Mouse (Mus musculus): ENCODE measurements at regions not wholly inside any gene's neighbourhood (a gene's known extent, or its start where the extent isn't known, plus 50 kb on each side); places are given as distances from the start of the nearest gene placed in this dataset.

DNA sequence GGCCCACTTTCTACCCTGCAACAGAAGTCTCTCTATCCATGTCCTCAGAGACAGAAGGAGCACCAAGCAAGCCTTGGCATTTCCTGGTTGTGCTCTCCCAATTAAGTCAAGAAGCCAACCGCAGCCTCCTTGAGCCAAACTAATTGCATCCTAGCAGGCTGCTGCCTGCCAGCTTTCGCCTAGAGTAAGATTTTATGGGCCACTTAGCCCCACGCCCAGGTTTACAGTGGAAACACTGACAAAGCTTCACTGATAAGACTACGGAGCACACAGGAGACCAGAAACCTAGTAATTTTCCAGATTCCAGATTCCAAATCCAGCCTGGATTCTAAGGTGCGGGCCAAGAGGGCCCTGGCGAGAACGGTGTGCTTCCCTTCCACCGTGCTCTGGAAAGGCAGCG is 249.0 kb upstream of the Usp24 start:
- WGBS, result 84% methylated on average over 9 of the region's 9 CpGs
- Histone ChIP-seq H3K9me3 (no peaks in the 10 kb centered on the region), H3K4me1 (peaks cover 5% of the 10 kb centered on the region; the same call in 1 of the 2 replicates), H3K27me3 (replicated peaks; ENCODE audit: low read depth, poor library complexity, severe bottlenecking) (0 out of 2 replicates have a peak, but pooled peaks cover 5% of the 10 kb centered on the region), H3K4me3 (no peak overlapping the region), H3K36me3 (replicated peaks) (no peaks in the 10 kb centered on the region), H3K27ac (replicated peaks) (no peak overlapping the region)
- DNase-seq (ENCODE audit: low spot score), result no peak

DNA sequence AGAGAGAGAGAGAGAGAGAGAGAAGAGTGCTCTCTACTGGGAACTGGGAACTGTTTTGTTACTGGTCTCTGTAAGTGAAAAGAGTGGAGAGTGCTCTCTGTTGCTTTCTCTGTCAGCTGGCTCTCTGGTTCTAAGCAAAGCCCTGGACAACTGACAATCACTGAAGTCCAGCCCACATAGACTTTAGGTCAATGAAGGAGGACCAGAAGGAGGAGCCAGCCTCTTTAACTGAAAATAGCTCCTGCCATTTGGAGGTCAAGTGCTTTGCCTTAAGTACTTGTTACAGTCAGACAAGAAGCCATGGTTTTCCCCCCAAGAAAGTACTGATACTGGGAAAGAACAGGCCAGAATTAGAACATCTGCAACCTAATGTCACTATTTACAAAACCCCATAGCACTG is 232.5 kb upstream of the Usp24 start:
- H3K9me3 ChIP-seq, result no peaks in the 10 kb centered on the region
- H3K27me3 ChIP-seq (replicated peaks; ENCODE audit: low read depth, poor library complexity, severe bottlenecking), result no peaks in the 10 kb centered on the region
- no peak overlapping the region for H3K4me3 ChIP-seq
- no peak for DNase-seq (ENCODE audit: low spot score)
- H3K27ac ChIP-seq (replicated peaks), result no peak overlapping the region
- H3K4me1 ChIP-seq, result no peaks in the 10 kb centered on the region
- H3K36me3 ChIP-seq (replicated peaks), result no peaks in the 10 kb centered on the region

DNA sequence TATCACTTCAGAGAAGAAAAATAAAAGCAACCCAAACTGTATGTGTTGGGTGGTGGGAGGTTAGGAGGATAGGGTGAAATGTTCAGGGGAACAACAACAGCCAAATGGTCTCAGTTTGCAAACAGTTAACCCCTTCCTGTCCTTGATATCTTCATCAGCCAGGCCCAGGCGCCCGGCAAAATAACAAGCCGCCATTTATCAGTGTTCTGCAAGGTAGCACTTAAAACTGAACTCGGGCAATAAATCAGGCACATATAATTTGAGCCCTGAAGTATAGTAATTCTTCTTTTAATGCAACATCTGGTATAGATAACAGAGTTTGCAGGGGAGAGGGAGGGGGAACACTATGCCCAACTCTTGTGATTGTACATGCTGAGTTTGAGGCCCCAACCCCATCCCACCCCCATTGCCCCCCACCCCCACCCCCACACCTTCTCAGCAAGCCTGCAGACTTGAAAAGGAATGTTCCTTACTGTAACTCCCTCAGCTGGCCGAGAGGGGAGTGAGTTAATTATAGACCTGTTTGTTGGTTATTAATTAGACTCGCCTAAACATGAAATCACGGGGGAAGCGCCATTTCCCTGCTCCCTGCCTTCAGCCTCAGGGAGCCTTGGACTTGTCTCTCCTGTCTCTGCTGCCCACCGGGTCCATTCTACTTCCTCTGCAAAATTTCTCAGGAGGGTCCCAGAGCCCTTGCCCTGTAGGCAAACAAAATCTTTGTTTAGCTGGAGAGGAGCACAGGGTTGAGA is 223.9 kb upstream of the Usp24 start:
- H3K27ac ChIP-seq (replicated peaks), result peak overlapping the region; percentile 35
- H3K4me3 ChIP-seq, result no peak overlapping the region
- H3K36me3 ChIP-seq (replicated peaks), result no peaks in the 10 kb centered on the region
- 57% methylated on average over 9 of the region's 9 CpGs for WGBS
- DNase-seq (ENCODE audit: low spot score), result no peak
- H3K4me1 ChIP-seq, result peaks cover 27% of the 10 kb centered on the region
- H3K9me3 ChIP-seq, result no peaks in the 10 kb centered on the region
- H3K27me3 ChIP-seq (replicated peaks; ENCODE audit: low read depth, poor library complexity, severe bottlenecking), result no peaks in the 10 kb centered on the region

DNA sequence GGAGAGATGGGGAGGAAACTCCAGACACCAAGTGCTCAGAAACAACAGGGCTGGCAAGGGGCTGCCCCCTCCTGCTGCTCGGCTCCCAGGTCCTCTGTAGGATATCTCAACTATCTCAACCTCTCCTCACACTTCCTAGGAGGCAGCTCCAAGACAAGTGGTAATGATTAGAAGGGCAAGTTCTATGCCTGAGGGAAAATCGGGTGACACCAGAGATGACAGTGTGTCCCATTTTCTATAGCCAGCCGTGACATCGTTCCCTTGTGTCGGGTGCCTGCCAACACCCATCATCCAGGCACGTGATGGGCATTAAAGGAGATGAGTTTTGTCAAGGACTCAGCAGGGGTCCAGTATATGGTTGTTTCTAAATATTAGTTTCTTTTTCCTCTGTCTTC is 223.3 kb upstream of the Usp24 start:
- 52% methylated on average over 6 of the region's 6 CpGs for WGBS
- H3K9me3 ChIP-seq, result no peaks in the 10 kb centered on the region
- H3K4me1 ChIP-seq, result peaks cover 27% of the 10 kb centered on the region
- H3K27me3 ChIP-seq (replicated peaks; ENCODE audit: low read depth, poor library complexity, severe bottlenecking), result no peaks in the 10 kb centered on the region
- no peak overlapping the region for H3K4me3 ChIP-seq
- no peak for DNase-seq (ENCODE audit: low spot score)
- peak overlapping the region; percentile 31 for H3K27ac ChIP-seq (replicated peaks)
- H3K36me3 ChIP-seq (replicated peaks), result no peaks in the 10 kb centered on the region

DNA sequence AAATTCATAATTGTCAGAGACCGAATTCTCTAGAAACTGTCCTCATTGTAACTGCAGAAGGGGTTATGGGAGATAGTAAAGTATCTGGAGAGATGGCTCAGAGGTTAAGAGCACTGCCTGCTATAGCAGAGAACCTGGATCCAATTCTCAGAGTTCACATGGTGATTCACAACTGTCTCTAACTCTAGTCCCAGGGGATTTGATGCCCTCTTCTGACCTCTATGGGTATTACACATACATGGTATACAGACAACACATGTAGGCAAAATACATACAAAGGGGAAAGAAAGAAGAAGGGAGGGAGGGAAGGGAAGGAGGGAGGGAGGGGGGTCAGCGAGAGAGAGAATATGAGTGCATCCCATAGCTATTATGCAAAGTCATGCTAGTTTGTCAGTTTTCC is 222.8 kb upstream of the Usp24 start:
- Histone ChIP-seq H3K4me3 (no peak overlapping the region), H3K27me3 (replicated peaks; ENCODE audit: low read depth, poor library complexity, severe bottlenecking) (no peaks in the 10 kb centered on the region), H3K9me3 (no peaks in the 10 kb centered on the region), H3K27ac (replicated peaks) (no peak overlapping the region), H3K36me3 (replicated peaks) (no peaks in the 10 kb centered on the region), H3K4me1 (peaks cover 27% of the 10 kb centered on the region)
- no peak for DNase-seq (ENCODE audit: low spot score)
- WGBS, result 87% methylated on average over 2 of the region's 2 CpGs

DNA sequence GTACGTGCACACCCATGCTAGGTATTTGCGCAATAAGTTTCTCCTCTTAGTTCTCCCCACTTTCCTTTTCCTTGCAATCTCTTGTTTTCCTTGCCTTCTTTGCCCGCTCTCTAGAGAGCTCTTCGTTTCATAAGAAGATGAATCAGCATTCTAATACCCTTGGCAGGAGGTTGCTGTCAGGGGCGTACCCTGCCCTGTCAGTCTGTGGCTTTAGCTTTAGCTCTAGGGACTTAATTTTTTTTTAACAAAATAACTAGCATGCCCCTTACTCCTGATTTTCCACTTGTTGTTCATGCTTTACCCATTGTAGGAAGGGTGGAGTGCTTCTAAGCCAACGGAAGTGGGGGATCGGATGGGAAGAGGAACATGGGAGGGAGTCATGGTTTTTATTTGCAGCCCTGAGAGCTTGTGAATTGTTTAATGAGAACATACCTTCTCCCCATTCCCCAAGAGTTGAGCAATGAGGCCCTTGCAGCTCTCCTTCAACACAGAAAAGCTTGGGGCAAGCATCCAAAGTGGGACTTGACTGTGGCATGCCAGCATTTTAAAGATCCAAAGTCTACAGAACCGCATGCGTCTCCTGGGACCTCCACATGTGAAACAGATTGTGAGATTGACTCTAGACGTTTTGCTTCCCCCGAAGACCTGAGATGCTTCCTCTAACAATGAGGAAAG is 221.0 kb upstream of the Usp24 start:
- Histone ChIP-seq H3K27ac (replicated peaks) (no peak overlapping the region), H3K27me3 (replicated peaks; ENCODE audit: low read depth, poor library complexity, severe bottlenecking) (no peaks in the 10 kb centered on the region), H3K36me3 (replicated peaks) (no peaks in the 10 kb centered on the region), H3K9me3 (peaks cover 4% of the 10 kb centered on the region; the same call in 1 of the 2 replicates), H3K4me3 (no peak overlapping the region), H3K4me1 (peaks cover 30% of the 10 kb centered on the region)
- 77% methylated on average over 11 of the region's 11 CpGs for WGBS
- no peak for DNase-seq (ENCODE audit: low spot score)

DNA sequence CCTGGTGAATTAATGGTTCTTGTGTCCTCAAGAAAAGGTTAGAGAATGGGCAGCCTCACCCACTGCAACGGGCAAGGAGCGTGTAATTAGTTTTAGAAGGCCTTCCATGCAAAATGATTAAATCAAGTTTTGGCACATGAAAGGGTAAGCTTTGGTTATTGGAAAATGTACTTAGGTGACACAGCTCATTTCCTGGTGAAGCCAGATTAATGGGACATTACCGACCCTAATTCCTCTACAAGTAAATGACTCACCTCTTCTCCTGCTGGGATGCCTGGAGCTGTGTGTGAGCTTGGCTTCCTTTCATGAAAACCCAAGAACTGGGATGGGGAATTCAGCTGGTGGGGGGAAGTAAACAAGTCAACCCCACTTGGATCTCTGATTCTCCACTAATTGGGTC is 219.9 kb upstream of the Usp24 start:
- H3K27ac ChIP-seq (replicated peaks), result no peak overlapping the region
- 64% methylated on average over 3 of the region's 3 CpGs for WGBS

DNA sequence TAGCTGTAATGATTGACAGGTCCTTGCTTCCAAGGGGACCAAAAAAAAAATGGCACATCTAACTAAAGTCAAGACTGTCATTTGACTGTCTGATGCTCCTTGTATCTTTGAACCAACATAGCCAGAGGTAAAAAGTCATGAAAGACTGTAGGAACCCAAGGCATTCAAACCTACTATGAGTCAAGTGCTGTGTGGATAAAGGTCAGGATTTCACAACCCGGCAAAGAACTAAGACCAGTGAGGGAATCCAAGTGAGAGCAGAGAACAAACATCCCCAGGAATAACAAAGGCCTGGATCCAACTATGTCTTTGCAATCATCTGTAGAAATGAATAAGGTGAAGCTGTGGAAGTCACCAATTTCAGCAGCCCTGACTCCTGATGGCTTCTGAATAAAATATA is 218.2 kb upstream of the Usp24 start:
- 93% methylated on average over 1 of the region's 1 CpGs for WGBS
- H3K27me3 ChIP-seq (replicated peaks; ENCODE audit: low read depth, poor library complexity, severe bottlenecking), result no peaks in the 10 kb centered on the region
- H3K36me3 ChIP-seq (replicated peaks), result no peaks in the 10 kb centered on the region
- no peak for DNase-seq (ENCODE audit: low spot score)
- no peak overlapping the region for H3K27ac ChIP-seq (replicated peaks)
- H3K4me1 ChIP-seq, result peaks cover 46% of the 10 kb centered on the region
- no peak overlapping the region for H3K4me3 ChIP-seq
- H3K9me3 ChIP-seq, result peaks cover 4% of the 10 kb centered on the region; the same call in 1 of the 2 replicates

More for the DNA sequence above, 219.9 kb upstream of the Usp24 start:
- Histone ChIP-seq H3K4me3 (no peak overlapping the region), H3K9me3 (peaks cover 4% of the 10 kb centered on the region; the same call in 1 of the 2 replicates), H3K4me1 (peaks cover 41% of the 10 kb centered on the region), H3K27me3 (replicated peaks; ENCODE audit: low read depth, poor library complexity, severe bottlenecking) (no peaks in the 10 kb centered on the region), H3K36me3 (replicated peaks) (no peaks in the 10 kb centered on the region)
- DNase-seq (ENCODE audit: low spot score), result no peak

DNA sequence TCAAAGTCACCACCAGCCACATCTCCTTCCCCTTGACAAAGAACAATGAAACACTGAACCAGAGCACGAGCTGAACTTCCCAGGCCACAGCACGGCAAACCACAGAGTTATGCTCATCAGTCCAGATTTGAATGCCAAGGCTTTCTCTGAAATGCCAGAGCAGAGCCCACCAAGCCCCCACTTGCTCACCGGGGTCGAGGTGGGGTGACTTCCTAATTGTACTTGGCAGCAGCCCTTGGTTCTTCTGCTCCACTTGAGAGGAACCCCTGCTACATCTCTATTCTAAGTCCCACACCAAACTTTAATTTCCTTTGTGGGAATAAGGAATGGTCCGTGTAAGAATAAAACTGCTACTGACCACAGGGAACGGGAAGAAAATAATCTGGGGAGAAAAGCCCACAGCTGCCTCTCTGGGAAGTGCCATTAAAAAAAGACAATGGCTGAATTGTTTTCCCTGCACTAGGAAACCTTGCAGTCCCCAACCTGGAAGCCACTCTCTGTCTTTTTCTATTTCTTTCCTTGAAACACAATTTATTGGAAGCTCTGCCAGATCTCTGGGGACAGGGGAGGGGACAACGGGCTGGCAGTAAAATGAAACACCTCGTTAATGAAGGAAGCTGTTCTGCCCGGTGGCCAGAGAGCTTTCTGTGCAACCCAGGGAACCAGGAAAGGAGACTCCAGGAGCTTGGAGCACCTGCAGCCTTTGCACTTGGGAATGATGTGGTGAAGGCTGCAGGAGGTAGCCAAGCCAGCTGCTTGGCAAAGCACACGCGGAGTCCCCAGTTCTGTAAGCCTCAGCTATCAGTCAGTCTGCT is 215.6 kb upstream of the Usp24 start:
- H3K4me1 ChIP-seq, result peaks cover 55% of the 10 kb centered on the region
- H3K36me3 ChIP-seq (replicated peaks), result no peaks in the 10 kb centered on the region
- H3K27ac ChIP-seq (replicated peaks), result peak overlapping the region; percentile 66
- no peak overlapping the region for H3K4me3 ChIP-seq
- 53% methylated on average over 11 of the region's 11 CpGs for WGBS
- no peak for DNase-seq (ENCODE audit: low spot score)
- no peaks in the 10 kb centered on the region for H3K27me3 ChIP-seq (replicated peaks; ENCODE audit: low read depth, poor library complexity, severe bottlenecking)
- peaks cover 4% of the 10 kb centered on the region; the same call in 1 of the 2 replicates for H3K9me3 ChIP-seq

DNA sequence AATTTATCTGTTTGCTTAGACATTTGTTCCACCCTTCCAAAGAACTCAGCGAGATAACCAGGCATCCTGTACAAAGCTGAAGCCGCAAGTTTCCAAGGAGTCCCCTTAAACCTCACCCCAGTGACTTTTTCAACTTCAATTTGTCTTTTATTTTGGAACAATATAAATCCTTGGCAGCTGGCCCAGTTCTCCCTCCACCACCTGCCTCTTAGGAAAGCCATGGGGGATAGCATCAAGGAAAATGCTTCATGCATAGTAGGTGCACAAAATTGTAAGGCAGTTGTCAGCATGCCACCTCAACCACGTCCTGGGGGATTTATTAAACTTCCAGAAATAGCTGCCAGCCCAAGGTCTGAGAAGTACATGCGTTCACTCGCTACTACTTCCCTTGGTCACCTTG is 214.1 kb upstream of the Usp24 start:
- Histone ChIP-seq H3K4me3 (no peak overlapping the region), H3K27me3 (replicated peaks; ENCODE audit: low read depth, poor library complexity, severe bottlenecking) (no peaks in the 10 kb centered on the region), H3K9me3 (peaks cover 4% of the 10 kb centered on the region; the same call in 1 of the 2 replicates), H3K36me3 (replicated peaks) (no peaks in the 10 kb centered on the region), H3K4me1 (peaks cover 53% of the 10 kb centered on the region), H3K27ac (replicated peaks) (peak overlapping the region; percentile 66)
- 43% methylated on average over 5 of the region's 5 CpGs for WGBS
- no peak for DNase-seq (ENCODE audit: low spot score)

DNA sequence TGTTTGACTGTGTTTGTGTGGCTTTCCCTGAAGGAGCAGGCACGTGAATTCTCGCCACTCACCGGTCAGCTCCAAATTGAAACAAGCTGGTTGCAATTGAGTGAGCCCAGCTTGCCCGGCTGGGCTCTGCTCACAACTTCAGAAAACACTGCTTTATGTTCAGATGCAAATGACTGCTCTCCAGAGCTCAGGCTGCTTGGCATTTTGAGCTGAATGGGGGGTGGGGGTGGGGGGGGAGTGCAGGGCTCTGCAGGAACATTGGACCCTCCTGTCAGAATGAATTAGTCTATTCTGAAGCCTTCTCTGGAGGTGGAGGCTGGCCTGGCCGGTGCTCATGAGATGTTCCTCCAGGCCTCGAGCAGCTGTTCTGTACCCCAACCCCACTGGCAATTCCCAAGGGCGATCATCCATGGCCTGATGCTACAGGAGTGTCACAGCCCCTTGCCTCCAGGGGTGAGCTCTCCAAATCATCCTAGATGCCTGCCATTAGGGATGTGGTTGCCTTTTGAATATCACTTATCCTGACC is 213.5 kb upstream of the Usp24 start:
- Histone ChIP-seq H3K4me1 (peaks cover 53% of the 10 kb centered on the region), H3K4me3 (no peak overlapping the region), H3K27me3 (replicated peaks; ENCODE audit: low read depth, poor library complexity, severe bottlenecking) (no peaks in the 10 kb centered on the region)

More for the DNA sequence above, 213.5 kb upstream of the Usp24 start:
- peak; percentile 83 for DNase-seq (ENCODE audit: low spot score)
- Histone ChIP-seq H3K9me3 (peaks cover 4% of the 10 kb centered on the region; the same call in 1 of the 2 replicates), H3K27ac (replicated peaks) (peak overlapping the region; percentile 66), H3K36me3 (replicated peaks) (no peaks in the 10 kb centered on the region)
- WGBS, result 17% methylated on average over 7 of the region's 7 CpGs
